Mouse (Mus musculus) megakaryocyte, embryonic 14.5 days (primary cell): ENCODE measurements around the gene Smc2.

Source experiments
- FLI1 ChIP-seq: IDR thresholded peaks from 2 replicates; pipeline ENCODE4 v1.6.1; 2012; ENCODE audit warnings: low read length, inconsistent platforms, mixed read lengths
- GATA1 ChIP-seq: IDR thresholded peaks from 3 replicates; pipeline ENCODE4 v1.6.1; 2012; ENCODE audit warnings: mixed read lengths, low read length, inconsistent platforms, borderline replicate concordance

DNA sequence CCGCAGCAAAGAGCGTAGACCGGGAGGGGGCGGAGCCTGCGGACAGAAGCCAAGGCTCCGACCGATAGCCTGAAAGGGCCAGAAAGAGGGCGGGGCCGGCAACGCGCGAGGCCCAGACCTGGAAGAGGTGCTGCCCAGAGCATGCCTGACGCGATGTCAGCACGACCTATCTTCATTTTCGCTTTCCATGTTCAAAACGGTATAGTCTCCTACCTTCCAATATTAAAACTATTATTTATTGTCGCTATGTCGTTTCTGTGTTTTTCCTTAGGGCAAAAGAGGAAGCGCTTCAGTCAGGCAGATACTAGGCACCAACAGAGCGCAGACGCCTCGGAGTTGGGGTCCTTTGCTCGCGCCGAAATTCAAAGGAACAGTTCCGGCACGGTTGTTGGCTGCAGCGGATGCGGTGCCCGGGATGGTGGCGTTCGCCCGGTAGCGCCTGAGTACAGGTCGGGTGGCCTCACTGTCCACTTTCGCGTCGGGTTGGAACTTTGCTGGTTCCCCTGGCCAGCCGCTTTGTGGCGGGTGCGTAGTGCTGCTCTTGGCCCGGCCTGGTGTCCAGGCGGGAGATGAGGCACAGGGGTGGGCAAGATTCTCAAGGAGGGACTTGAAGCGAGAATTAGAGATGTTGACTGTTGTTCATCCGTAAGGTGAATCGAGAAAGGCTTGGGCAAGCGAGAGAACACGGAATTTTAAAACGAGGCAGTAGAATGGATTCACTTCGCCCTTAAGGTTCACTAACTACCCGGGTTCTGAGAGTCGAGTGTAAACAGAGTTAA is at the start of gene Smc2:
- TF ChIP-seq FLI1 (peak; percentile 68; the same call in 1 of the 2 replicates), GATA1 (no peak)
